Mouse (Mus musculus) bone marrow macrophage, adult 2 months (primary cell): ENCODE measurements around the gene Ppp1r1a. TPM values are rescaled to one million over a fixed set of nuclear protein-coding genes. Genes with fewer than 3 reads are reported as not detected.
A peak's percentile ranks its signal among the peaks of the same experiment; 100 is the strongest.

Experiments used
- H3K27ac ChIP-seq: 2 replicates; pipeline ENCODE4 v1.5.1; 2012; ENCODE audit warnings: low read depth, low read length; ENCODE audit not compliant: insufficient read depth
- H3K4me1 ChIP-seq: 2 replicates; pipeline ENCODE4 v1.6.1; 2012; ENCODE audit warnings: low read length; ENCODE audit not compliant: control insufficient read depth, insufficient read depth
- H3K4me3 ChIP-seq: 2 replicates; pipeline ENCODE4 v1.5.1; 2012; ENCODE audit warnings: mild to moderate bottlenecking, low read length, moderate library complexity; ENCODE audit not compliant: insufficient read depth
- CTCF ChIP-seq: IDR thresholded peaks from 2 replicates; pipeline ENCODE4 v1.5.1; 2012; ENCODE audit warnings: low read depth, mild to moderate bottlenecking, low read length, moderate library complexity
- POLR2A ChIP-seq: IDR thresholded peaks from 2 replicates; pipeline ENCODE4 v1.6.1; 2012; ENCODE audit warnings: mild to moderate bottlenecking, low read depth, low read length, borderline replicate concordance
- polyA plus RNA-seq: library from polyadenylated mRNA; stranded (reverse); fragments of >200 nt; gene quantifications from 2 replicates; pipeline ENCODE4 v1.2.4, GENCODE M21; 2012; ENCODE audit not compliant: missing spikeins, insufficient read depth, insufficient read length

Gene Ppp1r1a
- not detected in 2 replicates for polyA plus RNA-seq

DNA sequence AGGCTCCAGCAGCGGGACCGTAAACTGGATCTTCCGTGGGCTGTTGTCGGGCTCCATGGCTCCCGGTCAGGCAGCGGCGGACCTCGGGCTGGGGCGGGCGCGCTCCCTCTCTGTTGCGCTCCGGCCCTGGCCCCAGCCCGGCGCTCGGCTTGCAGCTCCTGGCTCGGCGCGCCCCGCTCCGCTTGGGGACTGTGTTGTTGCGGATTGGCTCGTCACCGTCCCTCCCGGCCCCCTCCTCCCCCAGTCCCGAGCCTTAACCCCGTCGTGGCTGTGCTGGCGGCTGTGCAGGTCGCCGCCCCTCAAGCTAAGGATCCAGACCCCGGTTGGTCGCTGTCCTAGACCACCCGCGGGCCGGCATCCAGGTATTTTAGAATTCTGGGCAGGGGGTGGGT lies at the start of gene Ppp1r1a:
Gene Ppp1r1a, minus strand, starts transcription at position 182 of the 392 bp plus-strand sequence.
- Histone ChIP-seq H3K4me1 (no peaks in the 10 kb centered on the region; the same call in 1 of the 2 replicates), H3K4me3 (peak within 1 kb of the TSS; percentile 46), H3K27ac (no peak within 1 kb of the TSS)
- no peak for TF ChIP-seq CTCF

DNA sequence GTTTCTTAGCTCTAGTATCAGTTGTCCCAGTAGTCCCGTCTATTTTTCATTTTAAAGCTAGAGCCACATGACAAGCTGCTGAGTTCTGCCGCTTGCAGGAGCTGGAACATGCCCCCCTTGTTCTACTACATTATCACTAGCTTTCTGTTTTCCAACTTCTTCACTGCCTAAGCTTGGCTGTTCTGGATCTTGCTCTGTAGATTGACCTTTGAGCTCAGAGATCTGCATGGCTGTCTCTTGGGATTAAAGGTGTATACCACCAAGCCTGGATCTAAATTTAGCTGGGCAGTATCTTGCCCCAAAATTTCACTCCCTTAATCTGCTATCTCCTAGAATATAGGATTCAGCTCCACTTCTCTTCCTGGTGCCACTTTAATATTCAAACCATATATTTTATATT lies 48.1 kb upstream of the Ppp1r1a start:
- Histone ChIP-seq H3K27ac (no peak overlapping the region), H3K4me1 (no peaks in the 10 kb centered on the region), H3K4me3 (no peak overlapping the region)
- TF ChIP-seq CTCF (no peak), POLR2A (no peak)

DNA sequence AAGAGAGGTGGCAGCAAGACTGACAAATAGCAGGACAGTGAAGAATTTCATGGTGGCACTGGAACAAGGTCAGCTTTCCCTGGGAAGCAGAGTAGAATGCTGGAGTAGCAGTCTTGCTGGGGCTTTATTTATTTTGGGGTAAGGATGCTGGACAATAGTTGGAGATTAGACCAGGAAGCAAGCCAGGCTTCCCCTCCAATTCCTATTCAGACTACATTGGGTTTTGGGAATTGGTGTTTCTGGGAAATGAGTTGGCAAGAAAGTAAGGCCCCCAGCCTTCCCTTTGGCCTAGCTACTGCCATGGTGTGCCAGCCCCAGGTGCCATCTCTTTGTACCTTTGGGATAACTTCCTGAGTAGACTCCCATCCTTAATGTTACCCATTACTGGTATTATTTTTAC lies 27.2 kb upstream of the Ppp1r1a start, which contains the start of gene Glycam1:
Gene Glycam1, minus strand, starts transcription at position 101 of the 400 bp plus-strand sequence.
- Histone ChIP-seq H3K4me1 (no peaks in the 10 kb centered on the region), H3K27ac (no peak within 1 kb of the TSS), H3K4me3 (no peak within 1 kb of the TSS)
- TF ChIP-seq POLR2A (no peak), CTCF (no peak)

DNA sequence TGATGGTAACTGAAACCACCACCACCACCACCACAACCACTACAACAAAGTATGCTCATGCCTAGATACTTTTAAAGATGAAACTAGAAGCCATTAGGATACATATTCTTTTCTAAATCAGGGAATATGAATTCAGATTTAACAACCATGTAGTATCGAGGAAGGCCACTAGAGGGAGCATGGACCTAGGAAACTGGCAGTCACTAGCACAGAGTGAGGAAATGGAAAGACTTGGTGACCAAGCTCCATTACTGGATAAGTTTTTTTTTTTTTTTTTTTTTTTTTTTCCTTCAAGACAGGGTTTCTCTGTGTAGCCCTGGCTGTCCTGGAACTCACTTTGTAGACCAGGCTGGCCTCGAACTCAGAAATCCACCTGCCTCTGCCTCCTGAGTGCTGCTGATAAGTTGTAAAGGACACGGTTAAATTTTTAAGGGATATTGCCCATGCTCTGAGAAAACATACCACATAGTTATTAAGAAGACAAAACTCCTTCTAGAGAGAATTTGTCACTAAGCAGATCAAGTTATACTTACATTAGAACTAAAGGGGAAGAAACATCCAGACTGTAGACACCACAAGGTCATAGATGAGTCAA lies 14.4 kb upstream of the Ppp1r1a start:
- Histone ChIP-seq H3K27ac (no peak overlapping the region), H3K4me1 (peaks cover 28% of the 10 kb centered on the region), H3K4me3 (no peak overlapping the region)
- no peak for TF ChIP-seq POLR2A
- TF ChIP-seq CTCF: no peak

DNA sequence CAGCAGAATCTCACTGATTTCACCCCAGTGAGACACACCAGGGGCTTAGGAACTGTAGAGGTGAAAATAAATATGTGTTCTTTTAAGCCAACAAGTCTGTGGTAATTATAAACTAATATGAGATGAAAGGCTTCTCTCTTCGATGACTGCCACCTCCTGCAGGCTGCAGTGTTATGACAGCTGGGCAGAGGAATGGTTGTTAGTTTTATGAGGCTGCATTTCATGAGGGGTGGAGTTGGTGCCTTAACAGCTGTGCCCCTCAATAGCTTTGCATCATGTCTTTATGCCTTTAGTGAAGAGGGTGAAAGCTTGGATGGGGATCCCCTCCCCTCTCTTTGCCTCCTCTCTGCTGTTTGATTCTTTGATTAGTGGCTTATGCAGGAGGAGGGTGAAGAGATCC lies 13.2 kb upstream of the Ppp1r1a start:
- Histone ChIP-seq H3K4me1 (peaks cover 28% of the 10 kb centered on the region), H3K27ac (no peak overlapping the region), H3K4me3 (no peak overlapping the region)
- TF ChIP-seq CTCF (no peak), POLR2A (no peak)

DNA sequence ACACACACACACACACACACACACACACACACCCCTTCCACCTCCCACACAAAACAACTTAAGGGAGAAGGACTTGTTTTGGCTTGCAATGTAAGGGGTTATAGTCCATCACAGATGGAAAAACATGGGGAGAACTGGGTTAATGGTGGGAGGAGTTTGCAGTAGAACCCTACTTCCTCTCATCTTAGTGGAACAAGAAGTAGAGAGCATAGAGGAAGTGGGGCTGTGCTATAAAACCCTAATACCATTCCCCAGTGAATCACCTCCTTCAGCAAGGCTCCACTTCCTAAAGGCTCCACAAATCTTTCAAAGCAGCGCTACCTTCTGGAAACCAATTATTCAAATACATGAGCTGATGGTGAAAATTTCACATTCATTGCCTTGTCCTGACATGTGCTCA lies 11.7 kb upstream of the Ppp1r1a start:
- peak overlapping the region; percentile 16; the same call in 1 of the 2 replicates for H3K4me3 ChIP-seq
- peaks cover 30% of the 10 kb centered on the region for H3K4me1 ChIP-seq
- peak overlapping the region; percentile 92 for H3K27ac ChIP-seq
- TF ChIP-seq POLR2A (no peak), CTCF (no peak)

DNA sequence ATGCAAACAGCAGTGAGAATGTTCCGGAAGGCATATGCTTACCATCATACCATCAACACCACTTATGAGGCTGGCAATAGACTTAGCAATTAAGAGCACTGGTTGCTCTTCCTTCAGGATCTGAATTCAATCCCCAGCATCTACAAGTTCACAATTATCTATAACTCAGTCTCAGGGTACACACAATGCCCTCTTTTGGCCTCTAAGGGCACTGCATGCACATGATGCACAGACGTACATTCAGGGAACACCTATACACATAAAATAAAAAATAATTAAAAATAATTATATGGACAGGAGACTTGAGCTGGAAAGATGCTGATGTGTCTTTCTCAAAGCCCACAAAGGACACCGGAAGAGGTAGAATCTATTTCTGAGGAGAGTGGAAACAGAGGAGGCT lies 10.2 kb upstream of the Ppp1r1a start:
- H3K4me3 ChIP-seq: no peak overlapping the region
- no peak for TF ChIP-seq POLR2A
- TF ChIP-seq CTCF: no peak
- H3K4me1 ChIP-seq: peaks cover 30% of the 10 kb centered on the region
- no peak overlapping the region for H3K27ac ChIP-seq

DNA sequence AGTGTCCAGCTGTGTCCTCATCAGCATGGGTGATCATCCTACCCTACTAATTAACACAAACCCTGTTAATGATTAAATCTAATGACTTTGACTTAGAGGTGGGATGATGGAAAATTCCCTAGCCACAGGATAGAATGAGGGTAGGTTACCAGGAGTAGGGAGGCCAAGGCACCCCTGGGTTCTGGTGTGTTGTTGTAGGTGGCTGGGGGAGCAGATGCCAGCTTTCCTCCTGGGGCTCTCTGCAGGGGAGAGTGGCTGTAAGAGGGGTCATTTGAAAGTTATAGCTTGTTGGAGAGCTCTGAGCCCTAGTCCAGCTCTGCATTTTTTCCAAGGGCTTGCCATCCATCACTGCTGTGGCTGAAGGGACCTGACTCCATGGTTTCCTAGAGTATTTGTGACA lies 4.7 kb upstream of the Ppp1r1a start:
- Histone ChIP-seq H3K27ac (no peak overlapping the region), H3K4me1 (peaks cover 2% of the 10 kb centered on the region), H3K4me3 (no peak overlapping the region)
- TF ChIP-seq POLR2A: no peak
- no peak for TF ChIP-seq CTCF

DNA sequence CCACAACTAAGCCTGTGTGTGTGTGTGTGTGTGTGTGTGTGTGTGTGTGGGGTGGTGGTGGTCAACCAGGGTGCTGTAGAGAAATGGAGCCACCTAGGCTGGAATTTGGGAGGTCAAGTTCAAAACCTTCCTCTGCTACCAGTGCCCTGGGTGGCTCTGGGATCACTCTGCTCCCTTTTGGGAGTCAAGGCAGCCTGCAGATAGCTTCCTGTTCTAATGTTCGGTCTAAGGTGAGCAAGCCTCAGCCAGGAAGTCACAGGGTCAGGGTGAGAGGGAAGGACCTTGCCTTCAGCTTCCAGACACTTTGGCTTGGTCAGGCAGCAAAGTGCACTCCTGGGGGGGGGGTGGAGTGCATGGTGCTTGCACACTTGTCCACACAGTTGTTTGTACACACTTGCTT lies 2.8 kb upstream of the Ppp1r1a start:
- Histone ChIP-seq H3K4me3 (no peak overlapping the region), H3K27ac (no peak overlapping the region), H3K4me1 (peaks cover under 1% of the 10 kb centered on the region; the same call in 1 of the 2 replicates)
- TF ChIP-seq POLR2A: no peak
- no peak for TF ChIP-seq CTCF

DNA sequence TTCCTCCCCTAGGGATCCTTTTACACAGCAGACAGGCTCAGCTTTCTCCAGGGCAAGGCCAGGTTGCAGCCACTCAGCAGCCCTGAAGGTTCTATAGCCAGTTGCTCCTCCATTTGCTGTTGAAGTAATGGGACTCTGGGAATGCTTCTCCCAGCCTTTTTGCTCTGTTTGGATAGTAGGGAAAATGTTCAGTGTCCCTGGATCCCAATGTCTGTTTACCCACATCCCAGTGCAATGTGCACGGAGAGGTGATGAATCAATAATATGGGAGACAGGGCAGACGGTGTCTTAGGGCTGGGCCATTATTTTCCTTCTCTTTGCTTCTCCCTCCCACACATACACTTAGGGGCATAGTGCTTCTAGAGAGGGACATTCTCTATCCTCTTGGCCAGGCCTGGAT lies 1.5 kb upstream of the Ppp1r1a start:
- TF ChIP-seq POLR2A: no peak
- no peak for TF ChIP-seq CTCF
- H3K27ac ChIP-seq: no peak overlapping the region
- no peak overlapping the region for H3K4me3 ChIP-seq
- no peaks in the 10 kb centered on the region; the same call in 1 of the 2 replicates for H3K4me1 ChIP-seq

DNA sequence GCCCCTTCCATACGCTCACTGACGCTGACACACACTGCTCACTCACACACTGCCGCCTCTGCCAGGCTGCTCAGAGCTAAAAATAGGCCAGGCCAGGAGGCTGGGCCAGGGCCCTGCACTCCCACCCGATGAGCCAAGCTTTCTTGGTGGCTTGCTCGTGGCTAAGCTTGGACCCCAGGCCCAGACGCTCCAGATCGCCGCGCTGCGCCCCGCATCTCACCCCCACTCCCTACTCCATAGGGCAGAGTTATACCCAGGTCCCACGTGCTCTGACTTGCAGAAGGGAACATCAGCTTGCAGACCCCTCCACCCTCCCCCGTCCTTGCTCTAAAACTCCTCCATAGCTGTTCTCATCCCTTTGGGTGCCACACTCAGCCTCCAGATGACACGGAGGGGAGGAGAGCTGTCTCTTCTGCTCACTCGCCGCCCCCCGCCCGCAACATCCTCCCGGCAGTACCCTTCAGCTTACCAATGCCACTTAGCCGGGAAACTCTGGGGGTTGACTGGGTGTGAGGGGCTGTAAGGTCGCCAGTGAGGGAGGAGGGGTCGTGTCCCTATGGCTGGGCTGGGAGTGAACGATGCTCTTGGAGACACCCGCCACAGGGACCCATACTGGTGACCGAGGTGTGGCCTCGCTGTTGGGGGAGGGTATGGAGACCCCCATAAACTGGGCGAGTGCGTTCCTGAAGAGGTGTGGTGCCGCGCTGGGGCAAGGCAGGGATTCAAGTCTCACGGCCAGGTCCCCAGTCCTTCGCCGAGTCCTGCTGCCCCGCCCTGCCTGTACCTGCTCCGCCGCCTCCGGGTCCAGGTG lies 587 bp downstream of the Ppp1r1a start:
- Histone ChIP-seq H3K27ac (no peak overlapping the region), H3K4me3 (peak overlapping the region; percentile 46), H3K4me1 (no peaks in the 10 kb centered on the region; the same call in 1 of the 2 replicates)
- TF ChIP-seq POLR2A: no peak
